Mouse (Mus musculus): ENCODE data around the gene Cep152. TPM values are rescaled to one million over a fixed set of nuclear protein-coding genes. Genes with fewer than 3 reads are reported as not detected.

Gene Cep152
- polyA plus RNA-seq (2012; rRNA removed): 9.9 and 14.1 TPM in 2 replicates

GRCm38 (mm10) chr2:125624837-125625351, at the start of gene Cep152:
Gene Cep152, minus strand, starts transcription at chr2:125625113.

GRCm38 (mm10) chr2:125672957-125673631, 48.2 kb upstream of the Cep152 start, which contains the start of gene Eid1:
Gene Eid1, plus strand, starts transcription at chr2:125673095.

Other genes with a start within 250 kb of the Cep152 start
- gene Gm9913, start 120.0 kb downstream of the Cep152 start, polyA plus RNA-seq (2012; rRNA removed): 0.10 and 0.15 TPM in 2 replicates
- gene Fbn1, start 117.1 kb downstream of the Cep152 start, polyA plus RNA-seq (2012; rRNA removed): 9.7 and 13.4 TPM in 2 replicates
- gene Eid1, start 48.0 kb upstream of the Cep152 start, polyA plus RNA-seq (2012; rRNA removed): 184 and 265 TPM in 2 replicates
- 1.0 and 1.7 TPM in 2 replicates for gene Shc4, start 99.0 kb upstream of the Cep152 start, polyA plus RNA-seq (2012; rRNA removed)
- gene Secisbp2l, start 157.8 kb upstream of the Cep152 start, polyA plus RNA-seq (2012; rRNA removed): 15.1 and 18.5 TPM in 2 replicates
- 18.5 and 27.1 TPM in 2 replicates for gene Galk2, start 234.0 kb upstream of the Cep152 start, polyA plus RNA-seq (2012; rRNA removed)
- 94.9 and 111 TPM in 2 replicates for gene Cops2, start 234.0 kb upstream of the Cep152 start, polyA plus RNA-seq (2012; rRNA removed)